Mouse (Mus musculus) cerebellum, adult 11-12 months (tissue): ENCODE measurements around the gene Dst.
"Not testable (repeated sequence)": the region's sequence is repeated elsewhere in the genome, so short reads cannot be mapped to it uniquely, and the experiment has no call there.

Source experiments
- DNase-seq: peaks from one replicate; pipeline ENCODE4 v3.0.0; 2022

Gene Dst

GRCm38 (mm10) chr1:34308841-34309240 lies 400.8 kb downstream of the Dst start:
- not testable (repeated sequence) for DNase-seq

GRCm38 (mm10) chr1:34309396-34309795 lies 401.4 kb downstream of the Dst start:
- no peak for DNase-seq

- DNase-seq = no peak
Observed at GRCm38 (mm10) chr1:34310532-34311250, 402.7 kb downstream of the Dst start.

GRCm38 (mm10) chr1:34312806-34313205 lies 404.8 kb downstream of the Dst start:
- DNase-seq = no peak

GRCm38 (mm10) chr1:34315381-34315780 lies 407.4 kb downstream of the Dst start:
- no peak for DNase-seq

GRCm38 (mm10) chr1:34324255-34324654 lies 416.2 kb downstream of the Dst start:
- no peak for DNase-seq

- no peak for DNase-seq
Observed at GRCm38 (mm10) chr1:34328606-34329005, 420.6 kb downstream of the Dst start.

- no peak for DNase-seq
Observed at GRCm38 (mm10) chr1:34331767-34332166, 423.7 kb downstream of the Dst start.
